Mouse (Mus musculus) spleen, adult 2 months (tissue): Measurements from ENCODE around the gene Rnf214. TPM values are rescaled to one million over a fixed set of nuclear protein-coding genes. Genes with fewer than 3 reads are reported as not detected.
A peak's percentile ranks its signal among the peaks of the same experiment; 100 is the strongest.

Source experiments
- DNase-seq, 2 experiments: peaks; one replicate each; pipeline versions ENCODE4 v3.0.0 to v3.0.0-alpha.2; 2012 to 2021; ENCODE audit warnings: low spot score in 2 of 2, low read depth in 1 of 2
- H3K27ac ChIP-seq: fragments of 200-500 bp; 2 replicates; pipeline ENCODE4 v1.5.1; 2012; ENCODE audit warnings: low read length, inconsistent platforms; ENCODE audit not compliant: insufficient read depth
- H3K27me3 ChIP-seq: fragments of 200-500 bp; 2 replicates; pipeline ENCODE4 v1.6.1; 2012; ENCODE audit warnings: mild to moderate bottlenecking, moderate library complexity, low read length, inconsistent platforms; ENCODE audit not compliant: control insufficient read depth, insufficient read depth
- H3K36me3 ChIP-seq: fragments of 200-500 bp; 2 replicates; pipeline ENCODE4 v1.6.1; 2012; ENCODE audit warnings: mild to moderate bottlenecking, low read length, inconsistent platforms; ENCODE audit not compliant: control insufficient read depth, insufficient read depth
- H3K4me1 ChIP-seq: fragments of 200-500 bp; 2 replicates; pipeline ENCODE4 v1.6.1; 2011; ENCODE audit warnings: inconsistent platforms; ENCODE audit not compliant: control insufficient read depth, insufficient read depth, insufficient read length
- H3K4me3 ChIP-seq: fragments of 200-500 bp; 2 replicates; pipeline ENCODE4 v1.5.1; 2011; ENCODE audit warnings: mild to moderate bottlenecking, inconsistent platforms; ENCODE audit not compliant: insufficient read depth, insufficient read length; ENCODE audit errors: extremely low read depth
- CTCF ChIP-seq: fragments of 200-500 bp; IDR thresholded peaks from 2 replicates; pipeline ENCODE4 v1.5.1; 2011; ENCODE audit warnings: mild to moderate bottlenecking, inconsistent platforms; ENCODE audit not compliant: insufficient read depth, insufficient read length, insufficient replicate concordance; ENCODE audit errors: extremely low read depth
- POLR2A ChIP-seq: fragments of 200-500 bp; IDR thresholded peaks from 2 replicates; pipeline ENCODE4 v1.6.1; 2011; ENCODE audit warnings: low read depth, low read length, inconsistent platforms
- WGBS: fragments of 180-500 bp; shearing (Covaris S2); methylation state at CpG from one replicate; pipeline ENCODE4 v1.1.7; 2018; 5-methylcytosine and 5-hydroxymethylcytosine counted together
- polyA plus RNA-seq: library from polyadenylated mRNA; depleted of rRNA; stranded (reverse); fragments of >200 nt; gene quantifications from 2 replicates; pipeline ENCODE4 v1.2.3, GENCODE M21; 2012; rRNA removed

The Rnf214 gene
- polyA plus RNA-seq, 1 experiment: 7.7 TPM

DNA sequence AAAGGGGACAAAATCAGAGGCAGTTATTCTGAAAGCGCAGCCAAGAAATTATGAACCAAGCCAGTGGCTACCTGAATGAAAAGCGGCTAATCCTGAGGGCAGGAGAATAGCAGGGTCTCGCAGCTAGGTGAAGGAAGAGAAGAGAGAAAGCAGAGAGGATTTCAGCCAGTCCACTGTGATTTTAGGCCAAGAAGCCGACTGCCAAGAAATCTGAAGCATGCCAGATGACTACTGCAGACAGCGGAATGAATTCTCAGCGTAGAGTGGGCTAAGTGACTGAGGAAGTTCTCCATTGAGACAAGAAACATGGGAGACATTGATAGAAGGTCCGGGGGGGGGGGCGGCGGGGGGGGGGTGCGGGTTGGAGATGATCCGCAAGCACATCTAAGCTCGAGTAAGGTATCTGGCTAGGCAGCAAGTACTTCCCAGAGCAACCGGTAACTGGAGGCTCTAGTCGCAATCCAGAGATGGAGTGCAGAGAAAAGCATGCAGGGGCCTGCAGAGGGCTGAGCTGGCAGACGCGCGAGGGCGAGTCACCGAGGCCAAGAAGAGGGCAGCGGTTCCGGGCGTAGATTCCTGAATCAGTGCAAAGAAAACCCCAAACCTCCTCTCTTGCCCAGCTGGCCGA, 78.9 kb downstream of the Rnf214 start:
- Histone ChIP-seq H3K36me3 (no peaks in the 10 kb centered on the region), H3K4me3 (peak overlapping the region; percentile 93), H3K4me1 (no peaks in the 10 kb centered on the region; the same call in 1 of the 2 replicates), H3K27ac (peak overlapping the region; percentile 39; the same call in 1 of the 2 replicates), H3K27me3 (no peaks in the 10 kb centered on the region)
- WGBS: 16% methylated on average over 23 of the region's 23 CpGs
- TF ChIP-seq CTCF (no peak), POLR2A (no peak)
- DNase-seq: no peak

- H3K4me1 ChIP-seq: no peaks in the 10 kb centered on the region; the same call in 1 of the 2 replicates
- no peaks in the 10 kb centered on the region for H3K27me3 ChIP-seq
- no peak for TF ChIP-seq CTCF
- TF ChIP-seq POLR2A: no peak
- H3K27ac ChIP-seq: no peak overlapping the region
- 32% methylated on average over 9 of the region's 9 CpGs for WGBS
- no peak overlapping the region for H3K4me3 ChIP-seq
- H3K36me3 ChIP-seq: peaks cover 2% of the 10 kb centered on the region; the same call in 1 of the 2 replicates
- DNase-seq: no peak
Measured at GRCm38 (mm10) chr9:45818406-45819011, 88.2 kb downstream of the Rnf214 start.

- WGBS: 53% methylated on average over 10 of the region's 10 CpGs
- Histone ChIP-seq H3K27ac (peak overlapping the region; percentile 4; the same call in 1 of the 2 replicates), H3K4me3 (no peak overlapping the region), H3K36me3 (no peaks in the 10 kb centered on the region), H3K4me1 (no peaks in the 10 kb centered on the region; the same call in 1 of the 2 replicates), H3K27me3 (no peaks in the 10 kb centered on the region)
- no peak for DNase-seq
- TF ChIP-seq POLR2A (no peak), CTCF (no peak)
Measured at GRCm38 (mm10) chr9:45815525-45815924, 91.2 kb downstream of the Rnf214 start.

GRCm38 (mm10) chr9:45815113-45815512, 91.6 kb downstream of the Rnf214 start:
- Histone ChIP-seq H3K4me1 (no peaks in the 10 kb centered on the region; the same call in 1 of the 2 replicates), H3K27ac (peak overlapping the region; percentile 4; the same call in 1 of the 2 replicates), H3K27me3 (no peaks in the 10 kb centered on the region), H3K36me3 (no peaks in the 10 kb centered on the region), H3K4me3 (no peak overlapping the region)
- WGBS: 88% methylated on average over 9 of the region's 9 CpGs
- no peak for TF ChIP-seq CTCF
- TF ChIP-seq POLR2A: no peak
- DNase-seq: no peak

Other genes with a start within 250 kb of the Rnf214 start
- 19.5 and 19.6 TPM in 2 replicates for gene Cep164, start 78.2 kb downstream of the Rnf214 start, polyA plus RNA-seq
- 6.9 and 8.1 TPM in 2 replicates for gene Bace1, start 68.3 kb downstream of the Rnf214 start, polyA plus RNA-seq
- 23.8 and 28.9 TPM in 2 replicates for gene Pcsk7, start 414 bp downstream of the Rnf214 start, polyA plus RNA-seq
- gene Tagln, start 29.1 kb upstream of the Rnf214 start, polyA plus RNA-seq: 103 and 140 TPM in 2 replicates
- gene Sidt2, start 48.3 kb upstream of the Rnf214 start, polyA plus RNA-seq: 322 and 583 TPM in 2 replicates
- 10.3 and 12.1 TPM in 2 replicates for gene Pafah1b2, start 105.8 kb upstream of the Rnf214 start, polyA plus RNA-seq
- 13.4 and 13.7 TPM in 2 replicates for gene Sik3, start 105.9 kb upstream of the Rnf214 start, polyA plus RNA-seq